Mouse (Mus musculus): ENCODE results near the gene Prrc2a. TPM values are rescaled to one million over a fixed set of nuclear protein-coding genes. Genes with fewer than 3 reads are reported as not detected.

The Prrc2a gene
- polyA plus RNA-seq (2012), result 1,478 and 1,496 TPM in 2 replicates

GRCm38 (mm10) chr17:35164568-35165450 is at the start of gene Prrc2a:
Gene Prrc2a, minus strand, starts transcription at chr17:35164897.
- no peak for TF ChIP-seq GATA1 (IDR thresholded peaks at IDR 0.05; ENCODE audit: low read length)

GRCm38 (mm10) chr17:35213071-35213470 is 48.4 kb upstream of the Prrc2a start:
- TF ChIP-seq GATA1 (IDR thresholded peaks at IDR 0.05; ENCODE audit: low read length), result no peak

- TF ChIP-seq GATA1 (IDR thresholded peaks at IDR 0.05; ENCODE audit: low read length), result no peak
These were observed 45.9 kb upstream of the Prrc2a start for GRCm38 (mm10) chr17:35210593-35210992.

GRCm38 (mm10) chr17:35209785-35210535 is 45.3 kb upstream of the Prrc2a start:
- no peak for TF ChIP-seq GATA1 (IDR thresholded peaks at IDR 0.05; ENCODE audit: low read length)

GRCm38 (mm10) chr17:35205380-35205769 is 40.7 kb upstream of the Prrc2a start:
- TF ChIP-seq GATA1 (IDR thresholded peaks at IDR 0.05; ENCODE audit: low read length), result no peak

- TF ChIP-seq GATA1 (IDR thresholded peaks at IDR 0.05; ENCODE audit: low read length), result no peak
These were observed 40.0 kb upstream of the Prrc2a start, which contains the start of gene Lta for GRCm38 (mm10) chr17:35204494-35205379. Gene Lta, minus strand, starts transcription at chr17:35205351.

GRCm38 (mm10) chr17:35202442-35202841 is 37.7 kb upstream of the Prrc2a start:
- TF ChIP-seq GATA1 (IDR thresholded peaks at IDR 0.05; ENCODE audit: low read length), result no peak

GRCm38 (mm10) chr17:35201787-35202186 is 37.1 kb upstream of the Prrc2a start, which contains the start of gene Tnf:
Gene Tnf, minus strand, starts transcription at chr17:35202007.
- no peak for TF ChIP-seq GATA1 (IDR thresholded peaks at IDR 0.05; ENCODE audit: low read length)

- no peak for TF ChIP-seq GATA1 (IDR thresholded peaks at IDR 0.05; ENCODE audit: low read length)
These were observed 36.4 kb upstream of the Prrc2a start for GRCm38 (mm10) chr17:35201128-35201527.

GRCm38 (mm10) chr17:35200398-35200797 is 35.7 kb upstream of the Prrc2a start:
- no peak for TF ChIP-seq GATA1 (IDR thresholded peaks at IDR 0.05; ENCODE audit: low read length)

- TF ChIP-seq GATA1 (IDR thresholded peaks at IDR 0.05; ENCODE audit: low read length), result no peak
These were observed 34.2 kb upstream of the Prrc2a start for GRCm38 (mm10) chr17:35198946-35199345.

- TF ChIP-seq GATA1 (IDR thresholded peaks at IDR 0.05; ENCODE audit: low read length), result no peak
These were observed 33.3 kb upstream of the Prrc2a start for GRCm38 (mm10) chr17:35198029-35198428.

GRCm38 (mm10) chr17:35197126-35197525 is 32.4 kb upstream of the Prrc2a start:
- no peak for TF ChIP-seq GATA1 (IDR thresholded peaks at IDR 0.05; ENCODE audit: low read length)

- TF ChIP-seq GATA1 (IDR thresholded peaks at IDR 0.05; ENCODE audit: low read length), result no peak
These were observed 31.6 kb upstream of the Prrc2a start for GRCm38 (mm10) chr17:35196321-35196641.

- TF ChIP-seq GATA1 (IDR thresholded peaks at IDR 0.05; ENCODE audit: low read length), result no peak
These were observed 31.1 kb upstream of the Prrc2a start for GRCm38 (mm10) chr17:35195631-35196320.
